Mouse (Mus musculus) lung, embryonic 15.5 days (tissue): Measurements from ENCODE around the gene Ankrd33. TPM values are rescaled to one million over a fixed set of nuclear protein-coding genes. Genes with fewer than 3 reads are reported as not detected.

ENCODE experiments used
- ATAC-seq: fragments of 200-750 bp; cut with Nextera tagmentation; 2 replicates; pipeline ENCODE4 v1.8.0; 2017; ENCODE audit warnings: moderate number of reproducible peaks, borderline replicate concordance; ENCODE audit not compliant: low FRiP score, low TSS enrichment; ENCODE audit errors: extremely low read depth
- H3K27ac ChIP-seq: fragments of 300-500 bp; sonication (generic); 2 replicates; pipeline ENCODE4 v1.5.1; 2015; ENCODE audit warnings: moderate library complexity, mild to moderate bottlenecking, inconsistent platforms
- H3K27me3 ChIP-seq: fragments of 300-500 bp; sonication (generic); 2 replicates; pipeline ENCODE4 v1.6.1; 2015; ENCODE audit warnings: inconsistent platforms
- H3K36me3 ChIP-seq: fragments of 300-500 bp; sonication (generic); 2 replicates; pipeline ENCODE4 v1.6.1; 2015; ENCODE audit warnings: inconsistent platforms
- H3K4me1 ChIP-seq: fragments of 300-500 bp; sonication (generic); 2 replicates; pipeline ENCODE4 v1.6.1; 2015; ENCODE audit warnings: inconsistent platforms
- H3K4me2 ChIP-seq: fragments of 300-500 bp; sonication (generic); 2 replicates; pipeline ENCODE4 v1.6.1; 2015; ENCODE audit warnings: inconsistent platforms, mild to moderate bottlenecking, moderate library complexity
- H3K4me3 ChIP-seq: fragments of 300-500 bp; sonication (generic); 2 replicates; pipeline ENCODE4 v1.5.1; 2015; ENCODE audit warnings: mild to moderate bottlenecking, inconsistent platforms
- H3K9ac ChIP-seq: fragments of 300-500 bp; sonication (generic); 2 replicates; pipeline ENCODE4 v1.6.1; 2015; ENCODE audit warnings: inconsistent platforms
- H3K9me3 ChIP-seq: fragments of 300-500 bp; sonication (generic); 2 replicates; pipeline ENCODE4 v1.6.1; 2016; ENCODE audit warnings: inconsistent platforms
- WGBS: fragments of 180-500 bp; shearing (Covaris S2); methylation state at CpG from one replicate; pipeline ENCODE4 v1.1.7; 2015; 5-methylcytosine and 5-hydroxymethylcytosine counted together
- polyA plus RNA-seq: library from polyadenylated mRNA; unstranded; fragments of >200 nt; fragmentation: Nextera tagmentation; extraction: Ambion mirVana; gene quantifications from 2 replicates; pipeline ENCODE4 v1.2.1, GENCODE M21; 2015

Gene Ankrd33
- polyA plus RNA-seq, 1 experiment from 2014 or later: not detected

DNA sequence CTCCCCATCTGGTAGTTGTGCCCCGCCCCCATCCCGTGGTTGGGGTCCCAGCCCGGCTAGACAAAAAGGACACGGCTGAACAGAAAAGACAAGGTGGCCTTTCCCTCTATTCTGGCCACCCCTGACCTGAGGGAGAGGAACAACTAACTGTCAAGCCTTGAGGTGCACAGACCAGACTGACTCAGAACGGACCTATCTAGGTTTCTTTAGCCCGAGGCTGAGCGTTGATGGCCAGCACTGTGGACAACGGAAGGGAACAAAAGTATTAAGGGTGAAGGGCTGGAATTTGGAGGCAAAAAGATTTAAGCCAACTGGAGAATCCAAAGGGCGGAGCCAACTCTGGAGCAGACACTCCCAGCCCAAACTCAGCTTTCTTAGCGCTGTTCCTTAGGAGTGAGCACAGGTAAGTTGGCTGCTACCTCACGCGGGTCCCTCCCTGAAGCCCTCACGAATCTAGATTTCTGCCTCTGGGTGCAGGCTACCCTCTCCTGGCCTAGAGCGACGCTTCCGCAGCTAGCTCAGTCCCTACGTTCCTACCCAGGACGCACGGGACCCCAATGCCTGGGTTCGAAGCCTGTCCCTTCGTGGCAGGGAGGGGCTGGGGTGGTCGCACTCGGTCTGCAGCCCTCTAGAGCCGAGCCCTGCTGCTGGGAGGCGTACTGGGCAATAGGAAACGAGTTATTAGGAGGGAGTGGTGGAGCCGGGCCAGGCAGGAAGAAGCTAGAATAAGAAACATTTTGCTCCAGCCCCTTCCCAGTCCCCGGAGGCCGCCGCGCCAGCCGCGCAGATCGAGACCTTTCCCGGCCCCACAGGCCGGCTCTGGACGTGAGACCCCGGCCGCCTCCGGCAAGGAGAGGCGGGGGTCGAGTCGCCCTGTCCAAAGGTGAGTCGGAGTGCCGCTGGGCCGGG lies 12.9 kb downstream of the Ankrd33 start, which contains the start of gene Acvrl1:
Gene Acvrl1 (plus strand): TSS at position 342 of the 909 bp plus-strand sequence.
- H3K9ac ChIP-seq: peak within 1 kb of the TSS; percentile 84

DNA sequence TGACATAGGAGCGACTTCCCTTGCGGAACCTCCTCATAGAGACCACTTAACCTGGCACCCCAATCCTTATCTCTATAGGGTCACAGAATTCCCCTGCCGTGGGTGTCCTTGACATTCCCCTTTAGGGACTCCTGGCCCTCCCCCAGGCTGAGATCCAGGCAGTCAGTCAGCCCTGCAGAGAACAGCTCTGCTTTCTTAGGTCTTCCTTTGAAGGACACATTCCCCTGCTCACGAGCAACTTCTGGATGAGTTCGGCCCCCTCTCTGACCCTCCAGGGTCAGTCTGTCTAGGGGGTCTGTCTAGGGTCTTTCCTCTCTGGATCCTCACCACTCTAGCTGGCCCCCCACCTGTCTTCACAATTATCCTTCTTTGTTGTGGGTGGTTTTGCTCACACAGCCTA lies 13.9 kb downstream of the Ankrd33 start:
- Histone ChIP-seq H3K9me3 (no peaks in the 10 kb centered on the region), H3K4me3 (peak overlapping the region; percentile 60), H3K9ac (peak overlapping the region; percentile 84), H3K27ac (peak overlapping the region; percentile 86; the same call in 1 of the 2 replicates), H3K27me3 (peaks cover 14% of the 10 kb centered on the region; the same call in 1 of the 2 replicates), H3K4me1 (peaks cover 69% of the 10 kb centered on the region), H3K4me2 (peak overlapping the region; percentile 77), H3K36me3 (no peaks in the 10 kb centered on the region)
- WGBS: 22% methylated on average over 5 of the region's 5 CpGs
- no peak for ATAC-seq

More for the DNA sequence above, 12.9 kb downstream of the Ankrd33 start, which contains the start of gene Acvrl1:
- Histone ChIP-seq H3K4me3 (peak within 1 kb of the TSS; percentile 60), H3K27ac (peak within 1 kb of the TSS; percentile 86), H3K4me1 (peaks cover 60% of the 10 kb centered on the region), H3K36me3 (no peaks in the 10 kb centered on the region), H3K9me3 (no peaks in the 10 kb centered on the region), H3K27me3 (peaks cover 14% of the 10 kb centered on the region; the same call in 1 of the 2 replicates), H3K4me2 (peak within 1 kb of the TSS; percentile 77)
- peak; percentile 51 for ATAC-seq
- 4% methylated on average over 46 of the region's 46 CpGs for WGBS

DNA sequence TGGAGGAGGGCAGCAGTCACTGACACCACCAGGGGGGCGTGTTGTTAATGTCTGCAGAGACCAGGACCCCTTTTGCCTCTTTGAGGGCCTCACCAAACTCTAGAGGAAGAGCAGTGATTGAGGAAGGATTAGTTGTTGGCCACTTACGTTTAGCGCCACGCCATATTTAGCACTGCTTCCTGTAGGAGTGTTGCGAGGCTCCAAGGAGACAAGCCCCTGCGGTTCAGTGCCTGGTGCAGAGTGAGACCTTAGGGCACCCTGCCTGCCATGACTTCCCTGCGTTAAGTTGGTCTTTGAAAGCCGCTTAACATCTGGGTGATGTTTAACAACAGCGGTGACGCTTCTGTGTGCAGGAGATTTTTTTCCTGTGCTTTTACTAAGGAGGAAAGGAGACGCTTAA lies 15.9 kb downstream of the Ankrd33 start:
- Histone ChIP-seq H3K27me3 (peaks cover 14% of the 10 kb centered on the region; the same call in 1 of the 2 replicates), H3K4me1 (peaks cover 69% of the 10 kb centered on the region), H3K27ac (peak overlapping the region; percentile 91), H3K4me2 (peak overlapping the region; percentile 77), H3K36me3 (no peaks in the 10 kb centered on the region), H3K9ac (no peak overlapping the region), H3K9me3 (no peaks in the 10 kb centered on the region), H3K4me3 (no peak overlapping the region)
- ATAC-seq: no peak
- WGBS: 16% methylated on average over 11 of the region's 11 CpGs

DNA sequence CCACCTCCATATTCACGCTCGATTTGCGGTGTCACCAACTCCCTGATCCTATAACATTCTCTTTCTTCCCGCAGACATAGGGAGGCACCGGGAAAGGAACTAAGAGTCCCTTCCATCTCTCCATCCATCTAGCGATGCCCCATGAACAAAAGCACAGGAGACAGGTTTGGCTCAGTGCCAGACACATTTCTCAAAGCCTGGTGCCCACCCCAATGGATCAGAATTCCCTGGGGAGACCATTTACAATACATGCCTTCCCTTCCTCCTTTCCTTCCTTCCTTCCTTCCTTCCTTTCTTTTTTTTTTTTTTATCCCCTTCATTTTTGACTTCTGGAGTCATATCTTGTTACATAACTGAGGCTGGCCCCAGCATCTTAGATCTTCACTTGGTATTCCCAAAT lies 16.5 kb downstream of the Ankrd33 start:
- WGBS: 45% methylated on average over 6 of the region's 6 CpGs
- ATAC-seq: no peak
- peak overlapping the region; percentile 91 for H3K27ac ChIP-seq
- peak overlapping the region; percentile 77 for H3K4me2 ChIP-seq
- H3K36me3 ChIP-seq: peaks cover 2% of the 10 kb centered on the region; the same call in 1 of the 2 replicates
- peaks cover 14% of the 10 kb centered on the region; the same call in 1 of the 2 replicates for H3K27me3 ChIP-seq
- no peak overlapping the region for H3K9ac ChIP-seq
- H3K9me3 ChIP-seq: no peaks in the 10 kb centered on the region
- no peak overlapping the region for H3K4me3 ChIP-seq
- H3K4me1 ChIP-seq: peaks cover 65% of the 10 kb centered on the region

DNA sequence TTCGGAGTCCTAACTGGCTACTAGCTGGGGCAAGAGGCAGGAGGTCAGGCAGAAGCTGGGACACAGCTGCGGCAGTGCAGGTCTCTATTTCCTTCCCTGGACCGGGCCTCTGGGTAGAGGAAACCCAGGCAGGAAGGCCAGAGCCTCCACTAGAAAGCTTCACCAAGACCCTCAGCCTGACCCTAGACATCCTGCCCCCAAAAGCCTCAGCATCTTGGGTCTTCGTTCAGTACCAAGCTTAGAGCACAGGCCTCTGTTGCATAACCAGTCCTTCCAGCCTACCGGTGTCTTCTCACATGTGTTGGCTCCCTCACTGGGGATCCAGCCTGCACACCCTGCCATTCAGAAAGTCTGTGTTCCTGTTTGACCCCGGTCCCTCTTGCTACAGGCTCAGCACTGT lies 17.2 kb downstream of the Ankrd33 start:
- Histone ChIP-seq H3K4me3 (no peak overlapping the region), H3K36me3 (peaks cover 9% of the 10 kb centered on the region; the same call in 1 of the 2 replicates), H3K27ac (peak overlapping the region; percentile 91), H3K27me3 (peaks cover 14% of the 10 kb centered on the region; the same call in 1 of the 2 replicates), H3K4me1 (peaks cover 61% of the 10 kb centered on the region), H3K9ac (no peak overlapping the region), H3K4me2 (peak overlapping the region; percentile 53), H3K9me3 (no peaks in the 10 kb centered on the region)
- 64% methylated on average over 6 of the region's 6 CpGs for WGBS
- ATAC-seq: no peak

DNA sequence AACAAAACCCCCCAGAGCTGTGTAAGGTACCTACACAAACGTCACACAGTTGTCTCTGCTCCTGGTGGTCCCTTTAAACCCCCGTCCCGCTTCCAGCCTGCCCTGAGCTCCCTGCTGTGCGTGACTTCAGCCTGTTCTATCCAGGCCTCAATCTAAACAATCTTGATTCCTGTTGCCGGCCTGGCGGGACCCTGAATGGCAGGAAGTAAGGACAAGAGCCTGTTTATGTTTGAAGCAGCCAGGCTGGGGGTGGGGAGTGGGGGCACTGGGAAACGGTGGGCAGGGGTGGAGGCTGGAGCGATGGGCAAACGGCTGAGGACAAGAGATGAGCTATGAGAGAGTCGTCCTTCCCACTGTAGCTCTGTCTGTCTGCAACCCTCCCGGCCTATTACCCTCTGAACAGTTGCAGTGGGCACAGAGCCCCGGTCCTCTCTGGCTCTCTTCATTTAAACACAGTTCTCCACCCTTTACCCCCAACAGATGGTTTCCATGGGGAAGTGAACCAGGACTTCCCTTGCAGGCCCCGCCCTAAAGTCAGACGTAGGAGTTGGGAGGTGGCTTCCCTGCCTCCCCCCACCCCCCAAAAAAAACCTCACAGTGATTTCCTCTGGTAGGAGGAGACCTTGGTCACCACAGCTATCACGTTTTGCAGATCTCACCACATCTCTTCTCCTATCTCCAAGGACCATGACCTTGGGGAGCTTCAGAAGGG lies 18.6 kb downstream of the Ankrd33 start:
- 12% methylated on average over 15 of the region's 15 CpGs for WGBS
- Histone ChIP-seq H3K9me3 (no peaks in the 10 kb centered on the region), H3K9ac (peak overlapping the region; percentile 24; the same call in 1 of the 2 replicates), H3K27ac (peak overlapping the region; percentile 91), H3K27me3 (peaks cover 11% of the 10 kb centered on the region; the same call in 1 of the 2 replicates), H3K36me3 (peaks cover 13% of the 10 kb centered on the region; the same call in 1 of the 2 replicates), H3K4me3 (peak overlapping the region; percentile 42), H3K4me2 (peak overlapping the region; percentile 53), H3K4me1 (peaks cover 48% of the 10 kb centered on the region)
- ATAC-seq: peak; percentile 77

DNA sequence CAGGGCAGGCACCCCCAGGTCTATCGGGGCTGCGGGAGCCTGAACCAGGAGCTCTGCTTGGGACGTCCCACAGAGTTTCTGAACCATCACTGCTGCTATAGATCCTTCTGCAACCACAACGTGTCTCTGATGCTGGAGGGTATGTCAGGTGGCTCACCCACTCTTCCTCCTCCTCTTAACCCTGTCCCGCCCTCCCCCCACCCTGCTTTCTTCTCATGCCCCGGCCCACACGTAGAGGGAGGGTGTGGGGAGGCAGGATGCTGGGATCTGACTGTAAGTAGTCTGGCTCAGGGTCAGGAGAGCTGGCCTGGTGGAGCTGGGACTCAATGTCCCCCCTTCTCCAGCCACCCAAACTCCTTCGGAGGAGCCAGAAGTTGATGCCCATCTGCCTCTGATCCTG lies 19.9 kb downstream of the Ankrd33 start:
- peak overlapping the region; percentile 91 for H3K27ac ChIP-seq

DNA sequence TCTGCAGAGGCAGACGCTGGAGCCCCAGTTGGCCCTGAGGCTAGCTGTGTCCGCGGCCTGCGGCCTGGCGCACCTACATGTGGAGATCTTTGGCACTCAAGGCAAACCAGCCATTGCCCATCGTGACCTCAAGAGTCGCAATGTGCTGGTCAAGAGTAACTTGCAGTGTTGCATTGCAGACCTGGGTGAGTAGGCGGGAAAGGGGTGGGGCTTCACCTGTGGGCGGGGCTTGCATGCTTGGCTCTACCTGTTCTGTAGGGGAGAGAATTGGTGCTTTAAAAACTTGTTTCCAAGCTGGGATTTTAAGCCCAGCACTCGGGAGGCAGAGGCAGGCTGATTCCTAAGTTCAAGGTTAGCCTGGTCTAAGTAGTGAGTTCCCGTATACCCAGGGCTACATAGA lies 21.9 kb downstream of the Ankrd33 start:
- H3K27ac ChIP-seq: no peak overlapping the region
- H3K27me3 ChIP-seq: no peaks in the 10 kb centered on the region
- H3K36me3 ChIP-seq: peaks cover 13% of the 10 kb centered on the region; the same call in 1 of the 2 replicates
- H3K4me3 ChIP-seq: no peak overlapping the region
- H3K9ac ChIP-seq: no peak overlapping the region
- H3K4me1 ChIP-seq: peaks cover 52% of the 10 kb centered on the region
- 74% methylated on average over 11 of the region's 11 CpGs for WGBS
- H3K4me2 ChIP-seq: peak overlapping the region; percentile 36
- no peak for ATAC-seq
- H3K9me3 ChIP-seq: no peaks in the 10 kb centered on the region

More for the DNA sequence above, 19.9 kb downstream of the Ankrd33 start:
- ATAC-seq: no peak
- H3K4me2 ChIP-seq: peak overlapping the region; percentile 53
- peak overlapping the region; percentile 42 for H3K4me3 ChIP-seq
- peaks cover 52% of the 10 kb centered on the region for H3K4me1 ChIP-seq
- peak overlapping the region; percentile 29; the same call in 1 of the 2 replicates for H3K9ac ChIP-seq
- H3K27me3 ChIP-seq: no peaks in the 10 kb centered on the region; the same call in 1 of the 2 replicates
- 53% methylated on average over 8 of the region's 8 CpGs for WGBS
- H3K9me3 ChIP-seq: no peaks in the 10 kb centered on the region
- peaks cover 13% of the 10 kb centered on the region; the same call in 1 of the 2 replicates for H3K36me3 ChIP-seq

DNA sequence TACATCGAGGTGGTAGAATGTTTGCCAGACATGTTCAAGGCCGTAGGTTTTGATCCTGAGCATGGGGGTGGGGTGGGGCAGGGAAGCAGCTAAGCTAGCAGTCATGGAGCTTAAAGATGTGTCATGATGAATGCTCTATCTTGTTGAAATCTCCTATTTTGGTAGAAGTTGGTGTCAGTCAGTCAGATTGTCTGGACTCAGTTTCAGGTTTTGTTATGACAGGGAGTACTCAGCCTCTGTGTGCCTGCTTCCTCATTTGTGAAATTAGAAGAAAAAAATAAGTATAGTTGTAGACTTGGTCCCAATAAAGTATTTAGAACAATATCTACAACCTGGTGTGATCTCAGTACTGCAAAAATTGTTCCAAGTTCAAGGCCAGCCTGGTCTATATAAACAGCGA lies 23.1 kb downstream of the Ankrd33 start:
- H3K9me3 ChIP-seq: no peaks in the 10 kb centered on the region
- peak overlapping the region; percentile 36; the same call in 1 of the 2 replicates for H3K4me2 ChIP-seq
- no peak for ATAC-seq
- WGBS: 73% methylated on average over 3 of the region's 3 CpGs
- peaks cover 52% of the 10 kb centered on the region for H3K4me1 ChIP-seq
- H3K4me3 ChIP-seq: no peak overlapping the region
- no peaks in the 10 kb centered on the region for H3K27me3 ChIP-seq
- no peak overlapping the region for H3K27ac ChIP-seq
- H3K36me3 ChIP-seq: peaks cover 13% of the 10 kb centered on the region; the same call in 1 of the 2 replicates
- H3K9ac ChIP-seq: no peak overlapping the region

DNA sequence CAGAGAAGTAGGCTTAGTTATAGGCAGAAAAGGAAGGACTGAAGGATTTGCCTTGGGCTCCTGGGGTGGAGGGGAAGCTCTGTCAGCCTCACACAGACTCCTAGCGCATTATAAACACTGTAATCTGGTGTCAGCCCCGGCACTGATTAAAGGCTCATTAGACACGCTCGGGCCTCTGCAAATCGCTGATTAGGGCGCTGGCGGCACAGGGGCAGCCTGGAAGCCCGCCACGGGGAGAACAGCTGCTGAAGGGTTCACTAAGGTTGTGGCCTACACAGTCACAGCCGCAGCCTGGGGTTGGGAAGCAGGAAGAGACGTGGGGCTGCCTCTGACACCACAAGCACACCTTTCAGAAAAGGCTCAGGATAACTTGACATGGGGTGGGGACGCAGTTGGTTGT lies 24.3 kb downstream of the Ankrd33 start:
- Histone ChIP-seq H3K9me3 (no peaks in the 10 kb centered on the region), H3K36me3 (peaks cover 13% of the 10 kb centered on the region; the same call in 1 of the 2 replicates), H3K4me3 (no peak overlapping the region), H3K4me1 (peaks cover 53% of the 10 kb centered on the region), H3K27me3 (no peaks in the 10 kb centered on the region), H3K9ac (peak overlapping the region; percentile 14; the same call in 1 of the 2 replicates), H3K27ac (peak overlapping the region; percentile 32; the same call in 1 of the 2 replicates), H3K4me2 (peak overlapping the region; percentile 36)
- ATAC-seq: no peak
- WGBS: 24% methylated on average over 12 of the region's 12 CpGs

DNA sequence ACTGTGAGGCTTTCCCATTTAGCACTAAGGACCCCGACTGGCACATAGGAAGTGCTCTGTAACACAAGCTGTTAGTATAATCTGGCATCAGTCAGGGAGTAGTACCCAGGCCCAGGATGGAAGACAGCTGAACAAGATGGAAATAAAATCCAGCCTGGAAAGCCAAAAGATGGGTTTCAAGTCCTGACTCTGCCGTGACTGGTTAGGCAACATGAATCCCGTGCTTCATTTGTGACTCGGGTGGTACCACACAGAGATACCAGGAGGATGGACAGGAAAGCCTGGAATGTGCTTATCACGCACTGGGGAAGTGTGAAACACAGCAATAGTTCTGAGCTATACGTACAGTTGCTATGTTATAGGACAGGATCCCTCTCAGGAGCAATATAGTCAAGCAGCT lies 25.0 kb downstream of the Ankrd33 start:
- WGBS: 42% methylated on average over 6 of the region's 6 CpGs
- H3K9me3 ChIP-seq: no peaks in the 10 kb centered on the region
- peaks cover 13% of the 10 kb centered on the region; the same call in 1 of the 2 replicates for H3K36me3 ChIP-seq
- no peaks in the 10 kb centered on the region for H3K27me3 ChIP-seq
- H3K4me3 ChIP-seq: no peak overlapping the region
- H3K4me2 ChIP-seq: no peak overlapping the region
- ATAC-seq: no peak
- no peak overlapping the region for H3K9ac ChIP-seq
- H3K4me1 ChIP-seq: peaks cover 58% of the 10 kb centered on the region
- 0 out of 2 replicates have a peak overlapping the region, but pooled peaks have one; percentile 32 for H3K27ac ChIP-seq
